Mouse (Mus musculus) lung, postnatal 14 days (tissue): Measurements from ENCODE around the gene Gm10409.
"Not testable (repeated sequence)": the region's sequence is repeated elsewhere in the genome, so short reads cannot be mapped to it uniquely, and the experiment has no call there.

Experiments used
- DNase-seq: peaks from one replicate; pipeline ENCODE4 v3.0.0; 2021

The Gm10409 gene

DNA sequence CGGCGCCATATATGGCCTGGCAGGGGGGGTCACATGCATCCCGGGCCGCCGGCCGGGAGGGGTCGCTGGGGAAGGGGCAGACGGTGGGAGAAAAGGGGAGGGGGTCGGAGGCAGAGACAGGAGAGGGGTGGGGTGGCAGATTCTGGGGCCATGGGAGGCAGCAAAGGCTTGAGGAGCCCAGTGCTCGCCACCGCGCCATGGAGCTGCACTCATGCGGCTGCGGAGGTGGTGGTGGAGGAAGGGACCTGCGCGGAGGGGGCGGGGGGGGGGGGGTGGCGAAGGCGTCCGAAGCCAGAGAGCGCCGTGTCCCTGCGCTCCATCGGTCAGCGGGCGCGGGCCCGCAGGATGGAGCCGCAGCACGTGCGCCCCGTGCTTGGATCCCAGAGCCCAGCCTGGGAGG is at the start of gene Gm10409:
Gene Gm10409, plus strand, starts transcription at position 301 of the 400 bp plus-strand sequence.
- DNase-seq, result not testable (repeated sequence)

DNA sequence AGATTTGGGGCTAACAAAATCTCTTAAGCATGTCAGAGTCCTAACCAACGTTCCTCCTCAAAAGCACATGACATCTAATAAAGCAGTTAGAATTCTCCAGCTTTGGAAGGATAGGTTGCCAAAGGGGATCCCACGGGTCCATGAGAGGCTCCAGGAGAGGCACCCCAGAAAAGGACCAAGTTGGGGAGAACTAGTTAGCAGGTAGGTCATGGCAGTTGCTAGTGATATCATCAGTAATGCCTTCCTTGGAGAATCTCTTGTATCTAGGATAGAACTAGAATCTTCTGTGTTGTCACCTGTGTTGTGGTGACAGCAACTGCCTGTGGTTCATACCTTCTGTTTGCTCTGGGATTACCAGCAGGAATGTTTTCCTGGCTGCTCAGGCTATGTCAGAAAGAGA is 17.6 kb upstream of the Gm10409 start, which contains the start of gene Gm10413:
Gene Gm10413, plus strand, starts transcription at position 301 of the 400 bp plus-strand sequence.
- not testable (repeated sequence) for DNase-seq

GRCm38 (mm10) chr14:3427803-3428202 is 15.4 kb downstream of the Gm10409 start, which contains the start of gene Gm3005:
Gene Gm3005 (plus strand): TSS chr14:3428103.
- DNase-seq, result not testable (repeated sequence)

DNA sequence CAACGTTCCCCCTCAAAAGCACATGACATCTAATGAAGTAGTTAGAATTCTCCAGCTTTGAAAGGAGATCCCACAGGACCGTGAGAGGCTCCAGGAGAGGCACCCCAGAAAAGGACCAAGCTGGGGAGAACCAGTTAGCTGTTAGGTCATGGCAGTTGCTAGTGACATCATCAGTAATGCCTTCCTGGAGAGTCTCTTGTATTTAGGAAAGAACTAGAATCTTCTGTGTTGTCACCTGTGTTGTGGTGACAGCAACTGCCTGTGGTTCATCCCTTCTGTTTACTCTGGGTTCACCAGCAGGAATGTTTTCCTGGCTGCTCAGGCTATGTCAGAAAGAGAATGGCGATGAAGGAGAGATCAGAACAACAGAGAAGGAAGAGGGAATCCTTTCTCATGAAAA is 36.7 kb downstream of the Gm10409 start, which contains the start of gene Gm10408:
Gene Gm10408, plus strand, starts transcription at position 301 of the 400 bp plus-strand sequence.
- DNase-seq, result not testable (repeated sequence)
